Mouse (Mus musculus) adrenal gland, adult 18-20 months (tissue): ENCODE measurements around the gene Kdm6a. TPM values are rescaled to one million over a fixed set of nuclear protein-coding genes. Genes with fewer than 3 reads are reported as not detected.

Experiments
- DNase-seq, 2 experiments: peaks; one replicate each; pipeline ENCODE4 v3.0.0; 2021 to 2022; ENCODE audit warnings: low spot score in 2 of 2
- long read RNA-seq, 2 experiments: library from polyadenylated mRNA; stranded (forward); transcript quantifications; one replicate each; pipeline ENCODE4 v2.0.0; 2021
- total RNA-seq, 2 experiments: library from RNA; stranded (reverse); gene quantifications; 1 replicate in 1 of 2; 2 replicates in 1 of 2; pipeline ENCODE4 v1.2.3; 2021

Gene Kdm6a
- total RNA-seq = 10 to 100 TPM; 26.7 to 55.5 TPM
- long read RNA-seq, experiment 1, full-length matches to known transcripts = 2 of 3 reads
- long read RNA-seq, experiment 1, partial matches to known transcripts = 0 of 3 reads
- long read RNA-seq, experiment 1, other reads (novel, unspliced or antisense) = 1 of 3 reads
- long read RNA-seq, experiment 2, full-length matches to known transcripts = 2 of 14 reads
- long read RNA-seq, experiment 2, partial matches to known transcripts = 7 of 14 reads
- long read RNA-seq, experiment 2, other reads (novel, unspliced or antisense) = 5 of 14 reads

- DNase-seq = peak; percentile 86 to 98
These were observed at the start of gene Kdm6a for GRCm38 (mm10) chrX:18162192-18162857. Gene Kdm6a (plus strand): TSS chrX:18162575.

- DNase-seq = no peak
These were observed 16.8 kb upstream of the Kdm6a start, which contains the start of gene Dusp21 for GRCm38 (mm10) chrX:18145557-18145956. Gene Dusp21 (plus strand): TSS chrX:18145857.

- DNase-seq = no peak
These were observed 1.5 kb upstream of the Kdm6a start for GRCm38 (mm10) chrX:18160734-18161442.

GRCm38 (mm10) chrX:18161796-18162191 lies 581 bp upstream of the Kdm6a start:
- DNase-seq = no peak

- peak; percentile 49 to 69 for DNase-seq
These were observed 721 bp downstream of the Kdm6a start for GRCm38 (mm10) chrX:18162861-18163731.

GRCm38 (mm10) chrX:18163917-18164624 lies 1.7 kb downstream of the Kdm6a start:
- peak; percentile 17 to 26 for DNase-seq

GRCm38 (mm10) chrX:18165121-18165520 lies 2.7 kb downstream of the Kdm6a start:
- DNase-seq = no peak

- DNase-seq = no peak
These were observed 4.6 kb downstream of the Kdm6a start for GRCm38 (mm10) chrX:18166961-18167360.

GRCm38 (mm10) chrX:18168940-18169339 lies 6.6 kb downstream of the Kdm6a start:
- no peak for DNase-seq

GRCm38 (mm10) chrX:18174831-18175230 lies 12.5 kb downstream of the Kdm6a start:
- no peak for DNase-seq

GRCm38 (mm10) chrX:18177803-18178202 lies 15.4 kb downstream of the Kdm6a start:
- DNase-seq = no peak

- DNase-seq = no peak
These were observed 17.1 kb downstream of the Kdm6a start for GRCm38 (mm10) chrX:18179492-18179891.

- no peak for DNase-seq
These were observed 24.8 kb downstream of the Kdm6a start for GRCm38 (mm10) chrX:18187203-18187602.

GRCm38 (mm10) chrX:18188293-18188692 lies 25.9 kb downstream of the Kdm6a start:
- DNase-seq = no peak

GRCm38 (mm10) chrX:18239572-18239971 lies 77.2 kb downstream of the Kdm6a start:
- no peak for DNase-seq

- no peak for DNase-seq
These were observed 88.2 kb downstream of the Kdm6a start for GRCm38 (mm10) chrX:18250621-18251020.

- peak in 1 of 2 experiments; percentile 19 for DNase-seq
These were observed 92.4 kb downstream of the Kdm6a start for GRCm38 (mm10) chrX:18254767-18255166.

GRCm38 (mm10) chrX:18258238-18258809 lies 95.9 kb downstream of the Kdm6a start:
- DNase-seq = no peak

GRCm38 (mm10) chrX:18278561-18278960 lies 116.2 kb downstream of the Kdm6a start:
- DNase-seq = no peak

- DNase-seq = no peak
These were observed 117.8 kb downstream of the Kdm6a start for GRCm38 (mm10) chrX:18280134-18280533.
